Mouse (Mus musculus): ENCODE data around the gene Umad1. TPM values are rescaled to one million over a fixed set of nuclear protein-coding genes. Genes with fewer than 3 reads are reported as not detected.

Umad1 gene
- polyA plus RNA-seq, 1 experiment from 2014 or later, result 24.0 TPM

- Histone ChIP-seq H3K4me2 (replicated peaks; ENCODE audit: low read depth) (no peak overlapping the region), H3K36me3 (ENCODE audit: control insufficient read depth, insufficient read depth) (no peaks in the 10 kb centered on the region), H3K9me3 (ENCODE audit: control insufficient read depth) (no peaks in the 10 kb centered on the region), H3K9ac (ENCODE audit: low read depth, low read length) (no peak overlapping the region), H3K27me3 (replicated peaks; ENCODE audit: control insufficient read depth, insufficient read depth, low read length) (no peaks in the 10 kb centered on the region), H3K27ac (ENCODE audit: low read depth, low read length) (no peak overlapping the region), H3K4me3 (ENCODE audit: low read depth, low read length) (no peak overlapping the region), H3K4me1 (replicated peaks; ENCODE audit: control insufficient read depth, insufficient read depth, low read length) (no peaks in the 10 kb centered on the region)
- 93% methylated on average over 2 of the region's 2 CpGs for WGBS
- TF ChIP-seq CTCF (IDR thresholded peaks at IDR 0.05; ENCODE audit: low read depth), result no peak
- ATAC-seq, result no peak
Observed at GRCm38 (mm10) chr6:8389307-8389706, 130.2 kb downstream of the Umad1 start.

DNA sequence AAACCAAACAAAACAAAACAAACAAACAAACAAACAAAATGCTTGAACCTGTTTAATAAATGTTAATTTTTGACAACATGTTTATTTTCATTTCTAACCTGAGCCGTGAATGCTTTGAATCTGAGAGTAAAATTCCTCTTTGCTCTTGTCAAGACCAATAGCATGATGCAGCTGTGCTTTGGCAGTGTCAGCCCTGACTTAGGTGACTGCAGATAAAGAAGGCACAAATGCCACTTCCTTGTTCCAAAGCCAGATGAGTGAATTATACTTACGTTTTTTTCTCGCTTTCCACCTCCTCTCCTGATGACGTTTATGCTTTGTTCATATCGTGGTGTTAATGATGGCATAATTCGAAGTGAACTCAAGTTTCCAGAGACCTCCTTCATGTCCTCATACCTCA is 131.2 kb downstream of the Umad1 start:
- H3K4me3 ChIP-seq (ENCODE audit: low read depth, low read length), result no peak overlapping the region

DNA sequence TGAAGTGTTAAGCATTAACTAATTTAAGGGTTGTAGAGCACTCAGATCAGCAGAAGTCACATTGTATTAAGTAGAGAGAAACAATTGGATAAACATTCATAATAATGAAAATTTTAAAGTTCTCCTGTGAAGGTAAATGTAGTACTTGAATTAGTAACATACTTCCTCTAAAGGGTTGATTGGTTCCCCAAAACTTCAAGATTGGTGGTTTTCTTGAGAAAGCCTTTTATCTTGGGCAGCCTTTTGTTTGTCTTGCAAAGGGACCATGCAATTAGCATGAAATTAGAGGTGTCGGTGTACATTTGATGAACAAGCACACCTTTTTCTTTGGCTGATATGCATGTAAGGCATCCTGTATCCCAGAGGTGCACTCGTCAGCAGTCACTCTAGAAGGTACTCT is 131.8 kb downstream of the Umad1 start:
- Histone ChIP-seq H3K27ac (ENCODE audit: low read depth, low read length) (no peak overlapping the region), H3K4me1 (replicated peaks; ENCODE audit: control insufficient read depth, insufficient read depth, low read length) (no peaks in the 10 kb centered on the region), H3K4me2 (replicated peaks; ENCODE audit: low read depth) (no peak overlapping the region), H3K9ac (ENCODE audit: low read depth, low read length) (no peak overlapping the region), H3K27me3 (replicated peaks; ENCODE audit: control insufficient read depth, insufficient read depth, low read length) (no peaks in the 10 kb centered on the region), H3K4me3 (ENCODE audit: low read depth, low read length) (no peak overlapping the region), H3K36me3 (ENCODE audit: control insufficient read depth, insufficient read depth) (no peaks in the 10 kb centered on the region), H3K9me3 (ENCODE audit: control insufficient read depth) (no peaks in the 10 kb centered on the region)
- WGBS, result 92% methylated on average over 2 of the region's 2 CpGs
- no peak for TF ChIP-seq CTCF (IDR thresholded peaks at IDR 0.05; ENCODE audit: low read depth)
- no peak for ATAC-seq

More for the DNA sequence above, 131.2 kb downstream of the Umad1 start:
- Histone ChIP-seq H3K9ac (ENCODE audit: low read depth, low read length) (no peak overlapping the region), H3K4me2 (replicated peaks; ENCODE audit: low read depth) (no peak overlapping the region), H3K27ac (ENCODE audit: low read depth, low read length) (no peak overlapping the region), H3K27me3 (replicated peaks; ENCODE audit: control insufficient read depth, insufficient read depth, low read length) (no peaks in the 10 kb centered on the region), H3K9me3 (ENCODE audit: control insufficient read depth) (no peaks in the 10 kb centered on the region), H3K36me3 (ENCODE audit: control insufficient read depth, insufficient read depth) (no peaks in the 10 kb centered on the region), H3K4me1 (replicated peaks; ENCODE audit: control insufficient read depth, insufficient read depth, low read length) (no peaks in the 10 kb centered on the region)
- WGBS, result 90% methylated on average over 6 of the region's 6 CpGs
- no peak for ATAC-seq
- no peak for TF ChIP-seq CTCF (IDR thresholded peaks at IDR 0.05; ENCODE audit: low read depth)

GRCm38 (mm10) chr6:8393029-8393428 is 133.9 kb downstream of the Umad1 start:
- Histone ChIP-seq H3K36me3 (ENCODE audit: control insufficient read depth, insufficient read depth) (no peaks in the 10 kb centered on the region), H3K4me1 (replicated peaks; ENCODE audit: control insufficient read depth, insufficient read depth, low read length) (no peaks in the 10 kb centered on the region), H3K4me3 (ENCODE audit: low read depth, low read length) (no peak overlapping the region), H3K27me3 (replicated peaks; ENCODE audit: control insufficient read depth, insufficient read depth, low read length) (no peaks in the 10 kb centered on the region), H3K9me3 (ENCODE audit: control insufficient read depth) (no peaks in the 10 kb centered on the region), H3K27ac (ENCODE audit: low read depth, low read length) (no peak overlapping the region), H3K9ac (ENCODE audit: low read depth, low read length) (no peak overlapping the region), H3K4me2 (replicated peaks; ENCODE audit: low read depth) (no peak overlapping the region)
- ATAC-seq, result no peak
- 53% methylated on average over 4 of the region's 4 CpGs for WGBS
- no peak for TF ChIP-seq CTCF (IDR thresholded peaks at IDR 0.05; ENCODE audit: low read depth)

DNA sequence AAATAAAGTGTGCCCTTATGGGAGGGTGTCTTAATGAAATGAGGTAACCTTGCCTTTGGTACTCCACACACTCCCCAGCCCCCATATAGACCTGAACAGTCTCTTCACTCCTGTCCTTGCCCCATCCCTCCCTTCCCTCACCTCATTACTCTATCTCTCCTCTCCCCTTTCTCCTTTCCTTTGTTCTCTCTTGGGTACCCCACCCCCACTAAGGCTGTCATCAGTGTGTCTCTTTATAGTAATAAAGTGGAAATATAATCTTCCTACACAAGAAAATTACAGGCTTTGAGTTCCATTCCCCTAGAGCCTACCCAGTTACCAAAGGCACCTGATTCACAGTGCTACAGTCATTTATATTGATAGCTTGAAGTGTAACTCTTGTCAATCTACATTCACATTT is 135.0 kb downstream of the Umad1 start:
- no peak for ATAC-seq
- Histone ChIP-seq H3K9ac (ENCODE audit: low read depth, low read length) (no peak overlapping the region), H3K4me3 (ENCODE audit: low read depth, low read length) (no peak overlapping the region), H3K36me3 (ENCODE audit: control insufficient read depth, insufficient read depth) (no peaks in the 10 kb centered on the region), H3K4me1 (replicated peaks; ENCODE audit: control insufficient read depth, insufficient read depth, low read length) (no peaks in the 10 kb centered on the region), H3K4me2 (replicated peaks; ENCODE audit: low read depth) (no peak overlapping the region), H3K27ac (ENCODE audit: low read depth, low read length) (no peak overlapping the region), H3K27me3 (replicated peaks; ENCODE audit: control insufficient read depth, insufficient read depth, low read length) (no peaks in the 10 kb centered on the region), H3K9me3 (ENCODE audit: control insufficient read depth) (no peaks in the 10 kb centered on the region)
- TF ChIP-seq CTCF (IDR thresholded peaks at IDR 0.05; ENCODE audit: low read depth), result no peak

- TF ChIP-seq CTCF (IDR thresholded peaks at IDR 0.05; ENCODE audit: low read depth), result no peak
- ATAC-seq, result no peak
- Histone ChIP-seq H3K4me1 (replicated peaks; ENCODE audit: control insufficient read depth, insufficient read depth, low read length) (no peaks in the 10 kb centered on the region), H3K9me3 (ENCODE audit: control insufficient read depth) (no peaks in the 10 kb centered on the region), H3K9ac (ENCODE audit: low read depth, low read length) (no peak overlapping the region), H3K36me3 (ENCODE audit: control insufficient read depth, insufficient read depth) (no peaks in the 10 kb centered on the region), H3K4me3 (ENCODE audit: low read depth, low read length) (no peak overlapping the region), H3K4me2 (replicated peaks; ENCODE audit: low read depth) (no peak overlapping the region), H3K27me3 (replicated peaks; ENCODE audit: control insufficient read depth, insufficient read depth, low read length) (no peaks in the 10 kb centered on the region), H3K27ac (ENCODE audit: low read depth, low read length) (no peak overlapping the region)
- 50% methylated on average over 4 of the region's 4 CpGs for WGBS
Observed at GRCm38 (mm10) chr6:8395061-8395460, 136.0 kb downstream of the Umad1 start.

DNA sequence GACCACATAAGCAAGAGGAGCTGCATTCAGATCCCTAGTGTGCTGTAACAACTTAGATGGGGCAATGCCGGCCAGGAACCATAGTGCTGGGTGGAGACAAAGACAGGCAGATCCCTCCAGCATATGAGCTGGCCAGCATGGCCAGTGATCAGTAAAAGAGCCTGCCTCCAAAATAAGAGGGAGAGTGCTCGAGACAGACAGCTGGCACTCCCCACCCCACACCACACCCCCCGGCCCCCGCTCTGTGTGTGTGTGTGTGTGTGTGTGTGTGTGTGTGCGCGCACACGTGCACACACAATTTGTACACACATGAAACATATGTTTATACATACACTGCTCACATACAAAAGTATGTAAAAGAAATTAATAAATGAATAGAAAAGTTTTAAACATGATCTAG is 138.2 kb downstream of the Umad1 start:
- TF ChIP-seq CTCF (IDR thresholded peaks at IDR 0.05; ENCODE audit: low read depth), result no peak
- H3K36me3 ChIP-seq (ENCODE audit: control insufficient read depth, insufficient read depth), result no peaks in the 10 kb centered on the region; the same call in 1 of the 2 replicates
- 88% methylated on average over 7 of the region's 7 CpGs for WGBS
- no peak overlapping the region for H3K27ac ChIP-seq (ENCODE audit: low read depth, low read length)
- no peak overlapping the region for H3K4me2 ChIP-seq (replicated peaks; ENCODE audit: low read depth)
- H3K27me3 ChIP-seq (replicated peaks; ENCODE audit: control insufficient read depth, insufficient read depth, low read length), result no peaks in the 10 kb centered on the region
- no peak overlapping the region for H3K9ac ChIP-seq (ENCODE audit: low read depth, low read length)
- H3K4me1 ChIP-seq (replicated peaks; ENCODE audit: control insufficient read depth, insufficient read depth, low read length), result no peaks in the 10 kb centered on the region
- ATAC-seq, result no peak
- H3K9me3 ChIP-seq (ENCODE audit: control insufficient read depth), result no peaks in the 10 kb centered on the region
- no peak overlapping the region for H3K4me3 ChIP-seq (ENCODE audit: low read depth, low read length)

Data from intestine, postnatal 0 days (tissue).